Mouse (Mus musculus): ENCODE data around the gene 6330403K07Rik. TPM values are rescaled to one million over a fixed set of nuclear protein-coding genes. Genes with fewer than 3 reads are reported as not detected.

The 6330403K07Rik gene
- polyA plus RNA-seq (2015; fragmentation: Nextera tagmentation; extraction: Ambion mirVana) = 1.6 and 1.8 TPM in 2 replicates

GRCm38 (mm10) chr11:71033163-71033761, at the start of gene 6330403K07Rik:
6330403K07Rik (minus strand) TSS chr11:71033513.
- H3K27ac ChIP-seq (ENCODE audit: low read length) = no peak within 1 kb of the TSS
- peak within 1 kb of the TSS; percentile 33 for H3K4me3 ChIP-seq (ENCODE audit: low read depth, low read length)
- 2% methylated on average over 28 of the region's 31 CpGs for WGBS (ENCODE audit: insufficient replicate concordance)
- H3K9me3 ChIP-seq (replicated peaks; ENCODE audit: control insufficient read depth, low read length) = no peaks in the 10 kb centered on the region
- no peaks in the 10 kb centered on the region; the same call in none of the 2 replicates for H3K4me1 ChIP-seq (ENCODE audit: control insufficient read depth, low read depth, low read length)
- peaks cover 13% of the 10 kb centered on the region for H3K27me3 ChIP-seq (ENCODE audit: control insufficient read depth, insufficient read depth, low read depth, low read length)
- H3K36me3 ChIP-seq (ENCODE audit: control insufficient read depth, insufficient read depth) = no peaks in the 10 kb centered on the region; the same call in 1 of the 2 replicates
- H3K9ac ChIP-seq (ENCODE audit: low read depth, low read length) = no peak within 1 kb of the TSS
- H3K4me2 ChIP-seq (ENCODE audit: low read depth, low read length) = peak within 1 kb of the TSS; percentile 33
- ATAC-seq (ENCODE audit: low read depth) = peak; percentile 37; the same call in 1 of the 2 replicates

- no peak for ATAC-seq (ENCODE audit: low read depth)
- no peaks in the 10 kb centered on the region for H3K4me1 ChIP-seq (ENCODE audit: control insufficient read depth, low read depth, low read length)
- H3K9me3 ChIP-seq (replicated peaks; ENCODE audit: control insufficient read depth, low read length) = no peaks in the 10 kb centered on the region; the same call in 1 of the 2 replicates
- H3K4me2 ChIP-seq (ENCODE audit: low read depth, low read length) = no peak overlapping the region
- H3K27ac ChIP-seq (ENCODE audit: low read length) = no peak overlapping the region
- no peak overlapping the region for H3K9ac ChIP-seq (ENCODE audit: low read depth, low read length)
- H3K4me3 ChIP-seq (ENCODE audit: low read depth, low read length) = no peak overlapping the region
- H3K27me3 ChIP-seq (ENCODE audit: control insufficient read depth, insufficient read depth, low read depth, low read length) = no peaks in the 10 kb centered on the region
- no peaks in the 10 kb centered on the region for H3K36me3 ChIP-seq (ENCODE audit: control insufficient read depth, insufficient read depth)
- whole genome bisulfite sequencing (ENCODE audit: insufficient replicate concordance) = 37% methylated on average over 1 of the region's 1 CpGs
Measured at GRCm38 (mm10) chr11:71076342-71076741, 43.0 kb upstream of the 6330403K07Rik start.

GRCm38 (mm10) chr11:71052554-71052953, 19.2 kb upstream of the 6330403K07Rik start:
- H3K9ac ChIP-seq (ENCODE audit: low read depth, low read length) = no peak overlapping the region
- ATAC-seq (ENCODE audit: low read depth) = no peak
- no peaks in the 10 kb centered on the region for H3K27me3 ChIP-seq (ENCODE audit: control insufficient read depth, insufficient read depth, low read depth, low read length)
- H3K4me2 ChIP-seq (ENCODE audit: low read depth, low read length) = no peak overlapping the region
- 3% methylated on average over 1 of the region's 1 CpGs for WGBS (ENCODE audit: insufficient replicate concordance)
- H3K4me3 ChIP-seq (ENCODE audit: low read depth, low read length) = no peak overlapping the region
- no peaks in the 10 kb centered on the region for H3K36me3 ChIP-seq (ENCODE audit: control insufficient read depth, insufficient read depth)
- H3K27ac ChIP-seq (ENCODE audit: low read length) = no peak overlapping the region
- H3K4me1 ChIP-seq (ENCODE audit: control insufficient read depth, low read depth, low read length) = no peaks in the 10 kb centered on the region
- H3K9me3 ChIP-seq (replicated peaks; ENCODE audit: control insufficient read depth, low read length) = no peaks in the 10 kb centered on the region

GRCm38 (mm10) chr11:71039526-71040298, 6.4 kb upstream of the 6330403K07Rik start:
- no peak overlapping the region for H3K4me2 ChIP-seq (ENCODE audit: low read depth, low read length)
- H3K27me3 ChIP-seq (ENCODE audit: control insufficient read depth, insufficient read depth, low read depth, low read length) = no peaks in the 10 kb centered on the region
- H3K36me3 ChIP-seq (ENCODE audit: control insufficient read depth, insufficient read depth) = no peaks in the 10 kb centered on the region
- no peaks in the 10 kb centered on the region for H3K9me3 ChIP-seq (replicated peaks; ENCODE audit: control insufficient read depth, low read length)
- no peak overlapping the region for H3K9ac ChIP-seq (ENCODE audit: low read depth, low read length)
- no peak overlapping the region for H3K4me3 ChIP-seq (ENCODE audit: low read depth, low read length)
- no peaks in the 10 kb centered on the region for H3K4me1 ChIP-seq (ENCODE audit: control insufficient read depth, low read depth, low read length)
- H3K27ac ChIP-seq (ENCODE audit: low read length) = no peak overlapping the region
- no peak for ATAC-seq (ENCODE audit: low read depth)
- WGBS (ENCODE audit: insufficient replicate concordance) = 82% methylated on average over 5 of the region's 5 CpGs

- peak overlapping the region; percentile 33 for H3K4me3 ChIP-seq (ENCODE audit: low read depth, low read length)
- H3K27ac ChIP-seq (ENCODE audit: low read length) = no peak overlapping the region
- H3K9me3 ChIP-seq (replicated peaks; ENCODE audit: control insufficient read depth, low read length) = no peaks in the 10 kb centered on the region
- peak overlapping the region; percentile 33 for H3K4me2 ChIP-seq (ENCODE audit: low read depth, low read length)
- H3K36me3 ChIP-seq (ENCODE audit: control insufficient read depth, insufficient read depth) = peaks cover 6% of the 10 kb centered on the region
- H3K9ac ChIP-seq (ENCODE audit: low read depth, low read length) = no peak overlapping the region
- no peaks in the 10 kb centered on the region; the same call in none of the 2 replicates for H3K4me1 ChIP-seq (ENCODE audit: control insufficient read depth, low read depth, low read length)
- peaks cover 13% of the 10 kb centered on the region for H3K27me3 ChIP-seq (ENCODE audit: control insufficient read depth, insufficient read depth, low read depth, low read length)
- ATAC-seq (ENCODE audit: low read depth) = no peak
- 22% methylated on average over 26 of the region's 26 CpGs for WGBS (ENCODE audit: insufficient replicate concordance)
Measured at GRCm38 (mm10) chr11:71032491-71033162, 686 bp downstream of the 6330403K07Rik start.

- Histone ChIP-seq H3K4me1 (ENCODE audit: control insufficient read depth, low read depth, low read length) (no peaks in the 10 kb centered on the region; the same call in none of the 2 replicates), H3K9ac (ENCODE audit: low read depth, low read length) (no peak overlapping the region), H3K9me3 (replicated peaks; ENCODE audit: control insufficient read depth, low read length) (no peaks in the 10 kb centered on the region), H3K27me3 (ENCODE audit: control insufficient read depth, insufficient read depth, low read depth, low read length) (peaks cover 13% of the 10 kb centered on the region), H3K4me3 (ENCODE audit: low read depth, low read length) (no peak overlapping the region), H3K27ac (ENCODE audit: low read length) (no peak overlapping the region), H3K36me3 (ENCODE audit: control insufficient read depth, insufficient read depth) (peaks cover 11% of the 10 kb centered on the region), H3K4me2 (ENCODE audit: low read depth, low read length) (no peak overlapping the region)
- WGBS (ENCODE audit: insufficient replicate concordance) = 64% methylated on average over 7 of the region's 7 CpGs
- no peak for ATAC-seq (ENCODE audit: low read depth)
Measured at GRCm38 (mm10) chr11:71032070-71032469, 1.2 kb downstream of the 6330403K07Rik start.

GRCm38 (mm10) chr11:71029403-71030118, 3.8 kb downstream of the 6330403K07Rik start:
- Histone ChIP-seq H3K4me3 (ENCODE audit: low read depth, low read length) (no peak overlapping the region), H3K27ac (ENCODE audit: low read length) (no peak overlapping the region), H3K4me2 (ENCODE audit: low read depth, low read length) (no peak overlapping the region), H3K36me3 (ENCODE audit: control insufficient read depth, insufficient read depth) (peaks cover 33% of the 10 kb centered on the region), H3K9me3 (replicated peaks; ENCODE audit: control insufficient read depth, low read length) (no peaks in the 10 kb centered on the region), H3K27me3 (ENCODE audit: control insufficient read depth, insufficient read depth, low read depth, low read length) (peaks cover 13% of the 10 kb centered on the region), H3K9ac (ENCODE audit: low read depth, low read length) (no peak overlapping the region), H3K4me1 (ENCODE audit: control insufficient read depth, low read depth, low read length) (no peaks in the 10 kb centered on the region; the same call in none of the 2 replicates)
- ATAC-seq (ENCODE audit: low read depth) = no peak
- 76% methylated on average over 3 of the region's 3 CpGs for WGBS (ENCODE audit: insufficient replicate concordance)

- no peak overlapping the region for H3K4me2 ChIP-seq (ENCODE audit: low read depth, low read length)
- H3K4me3 ChIP-seq (ENCODE audit: low read depth, low read length) = no peak overlapping the region
- peaks cover 11% of the 10 kb centered on the region for H3K27me3 ChIP-seq (ENCODE audit: control insufficient read depth, insufficient read depth, low read depth, low read length)
- no peak overlapping the region for H3K9ac ChIP-seq (ENCODE audit: low read depth, low read length)
- no peak for ATAC-seq (ENCODE audit: low read depth)
- WGBS (ENCODE audit: insufficient replicate concordance) = 68% methylated on average over 3 of the region's 3 CpGs
- H3K36me3 ChIP-seq (ENCODE audit: control insufficient read depth, insufficient read depth) = peaks cover 34% of the 10 kb centered on the region
- H3K9me3 ChIP-seq (replicated peaks; ENCODE audit: control insufficient read depth, low read length) = no peaks in the 10 kb centered on the region
- no peaks in the 10 kb centered on the region; the same call in none of the 2 replicates for H3K4me1 ChIP-seq (ENCODE audit: control insufficient read depth, low read depth, low read length)
- no peak overlapping the region for H3K27ac ChIP-seq (ENCODE audit: low read length)
Measured at GRCm38 (mm10) chr11:71028280-71028679, 5.0 kb downstream of the 6330403K07Rik start.
